Mouse (Mus musculus) adrenal gland, postnatal 4 days (tissue): ENCODE measurements at regions not wholly inside any gene's neighbourhood (a gene's known extent, or its start where the extent isn't known, plus 50 kb on each side); places are given as distances from the start of the nearest gene placed in this dataset.

ENCODE experiments used
- DNase-seq, 2 experiments: peaks; one replicate each; pipeline ENCODE4 v3.0.0; 2021 to 2022; ENCODE audit warnings: low spot score in 2 of 2, mixed read lengths in 2 of 2

GRCm38 (mm10) chr5:26338191-26338590 is 80.7 kb downstream of the Gm7361 start:
- no peak for DNase-seq

- no peak for DNase-seq
These were observed 81.8 kb downstream of the Gm7361 start for GRCm38 (mm10) chr5:26339266-26339665.

- no peak for DNase-seq
These were observed 97.7 kb downstream of the Gm7361 start for GRCm38 (mm10) chr5:26355156-26355555.

- DNase-seq = no peak
These were observed 101.6 kb downstream of the Gm7361 start for GRCm38 (mm10) chr5:26359082-26359481.

- DNase-seq = no peak
These were observed 116.9 kb downstream of the Gm7361 start for GRCm38 (mm10) chr5:26374175-26374984.

GRCm38 (mm10) chr5:26407088-26407672 is 149.7 kb downstream of the Gm7361 start:
- DNase-seq = no peak

GRCm38 (mm10) chr5:26413185-26413584 is 155.7 kb downstream of the Gm7361 start:
- DNase-seq = no peak

GRCm38 (mm10) chr5:26444331-26445200 is 187.1 kb downstream of the Gm7361 start:
- DNase-seq = no peak

GRCm38 (mm10) chr5:26451306-26451705 is 193.8 kb downstream of the Gm7361 start:
- DNase-seq = no peak

GRCm38 (mm10) chr5:26457627-26458026 is 200.1 kb downstream of the Gm7361 start:
- no peak for DNase-seq

GRCm38 (mm10) chr5:26466666-26467065 is 209.2 kb downstream of the Gm7361 start:
- no peak for DNase-seq

- no peak for DNase-seq
These were observed 228.2 kb downstream of the Gm7361 start for GRCm38 (mm10) chr5:26485726-26486125.

GRCm38 (mm10) chr5:26494003-26494402 is 236.5 kb downstream of the Gm7361 start:
- DNase-seq = no peak

GRCm38 (mm10) chr5:26497641-26498430 is 240.3 kb downstream of the Gm7361 start:
- no peak for DNase-seq

- DNase-seq = no peak
These were observed 252.2 kb downstream of the Gm7361 start for GRCm38 (mm10) chr5:26509525-26510168.

GRCm38 (mm10) chr5:26513039-26513955 is 255.8 kb downstream of the Gm7361 start:
- no peak for DNase-seq

GRCm38 (mm10) chr5:26535556-26535955 is 278.1 kb downstream of the Gm7361 start:
- DNase-seq = peak; percentile 22 to 23

- no peak for DNase-seq
These were observed 253.7 kb upstream of the Dpp6 start for GRCm38 (mm10) chr5:26563291-26563690.

- DNase-seq = no peak
These were observed 252.9 kb upstream of the Dpp6 start for GRCm38 (mm10) chr5:26564056-26564455.
